Mouse (Mus musculus) midbrain, embryonic 12.5 days (tissue): ENCODE results near the gene Btrc. TPM values are rescaled to one million over a fixed set of nuclear protein-coding genes. Genes with fewer than 3 reads are reported as not detected.
A peak's percentile ranks its signal among the peaks of the same experiment; 100 is the strongest.
"Not testable (repeated sequence)": the region's sequence is repeated elsewhere in the genome, so short reads cannot be mapped to it uniquely, and the experiment has no call there.

ENCODE experiments used
- ATAC-seq: fragments of 200-750 bp; cut with Nextera tagmentation; 2 replicates; pipeline ENCODE4 v1.8.0; 2017; ENCODE audit warnings: low read depth, moderate TSS enrichment, moderate library complexity; ENCODE audit not compliant: low FRiP score
- H3K27ac ChIP-seq: fragments of 300-500 bp; sonication (generic); replicated peaks from 2 replicates; pipeline ENCODE4 v1.5.1; 2016; ENCODE audit warnings: mild to moderate bottlenecking
- H3K27me3 ChIP-seq: fragments of 300-500 bp; sonication (generic); 2 replicates; pipeline ENCODE4 v1.6.1; 2016; ENCODE audit warnings: mild to moderate bottlenecking
- H3K36me3 ChIP-seq: fragments of 300-500 bp; sonication (generic); 2 replicates; pipeline ENCODE4 v1.6.1; 2016
- H3K4me1 ChIP-seq: fragments of 300-500 bp; sonication (generic); 2 replicates; pipeline ENCODE4 v1.6.1; 2016
- H3K4me2 ChIP-seq: fragments of 300-500 bp; sonication (generic); replicated peaks from 2 replicates; pipeline ENCODE4 v1.6.1; 2016; ENCODE audit warnings: mild to moderate bottlenecking, moderate library complexity
- H3K4me3 ChIP-seq: fragments of 300-500 bp; sonication (generic); 2 replicates; pipeline ENCODE4 v1.5.1; 2016; ENCODE audit warnings: mild to moderate bottlenecking
- H3K9ac ChIP-seq: fragments of 300-500 bp; sonication (generic); replicated peaks from 2 replicates; pipeline ENCODE4 v1.6.1; 2016; ENCODE audit warnings: mild to moderate bottlenecking, moderate library complexity
- H3K9me3 ChIP-seq: fragments of 300-500 bp; sonication (generic); 2 replicates; pipeline ENCODE4 v1.6.1; 2016; ENCODE audit warnings: mild to moderate bottlenecking
- WGBS: fragments of 180-500 bp; shearing (Covaris S2); methylation state at CpG from one replicate; pipeline ENCODE4 v1.1.7; 2016; 5-methylcytosine and 5-hydroxymethylcytosine counted together
- polyA plus RNA-seq: library from polyadenylated mRNA; unstranded; fragments of >200 nt; fragmentation: Nextera tagmentation; extraction: Ambion mirVana; gene quantifications from 2 replicates; pipeline ENCODE4 v1.2.1, GENCODE M21; 2016

Gene Btrc
- polyA plus RNA-seq, 1 experiment from 2014 or later, result 56.5 TPM

DNA sequence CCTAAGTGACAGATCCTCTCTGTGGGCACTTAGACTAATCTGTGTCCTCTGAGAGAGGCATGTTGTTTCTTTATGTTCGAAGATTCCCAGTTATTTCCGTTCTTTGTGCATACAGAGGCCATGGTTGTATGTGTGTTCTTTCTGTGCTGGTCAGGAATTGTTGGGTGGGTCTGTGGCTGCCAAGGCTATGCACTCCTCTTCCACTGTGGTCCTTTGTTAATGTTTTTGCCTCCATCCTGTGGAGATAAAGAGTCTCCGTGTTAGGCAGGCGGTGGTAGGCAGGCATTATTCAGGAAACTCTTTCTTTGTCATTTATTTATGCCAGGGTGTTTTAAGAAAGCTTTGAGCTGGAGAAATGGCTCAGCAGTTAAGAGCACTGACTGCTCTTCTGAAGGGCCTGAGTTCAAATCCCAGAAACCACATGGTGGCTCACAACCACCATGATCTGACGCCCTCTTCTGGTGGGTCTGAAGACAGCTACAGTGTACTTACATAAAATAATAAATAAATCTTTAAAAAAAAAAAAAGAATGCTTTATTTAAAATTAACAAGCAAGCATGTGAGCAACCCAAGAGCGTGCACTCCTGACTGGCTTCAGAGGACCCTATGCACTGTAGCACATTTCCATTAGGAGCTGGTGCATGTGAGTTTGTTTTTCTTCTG, 67.6 kb downstream of the Btrc start:
- Histone ChIP-seq H3K9ac (no peak overlapping the region), H3K27me3 (no peaks in the 10 kb centered on the region)
- ATAC-seq, result no peak

DNA sequence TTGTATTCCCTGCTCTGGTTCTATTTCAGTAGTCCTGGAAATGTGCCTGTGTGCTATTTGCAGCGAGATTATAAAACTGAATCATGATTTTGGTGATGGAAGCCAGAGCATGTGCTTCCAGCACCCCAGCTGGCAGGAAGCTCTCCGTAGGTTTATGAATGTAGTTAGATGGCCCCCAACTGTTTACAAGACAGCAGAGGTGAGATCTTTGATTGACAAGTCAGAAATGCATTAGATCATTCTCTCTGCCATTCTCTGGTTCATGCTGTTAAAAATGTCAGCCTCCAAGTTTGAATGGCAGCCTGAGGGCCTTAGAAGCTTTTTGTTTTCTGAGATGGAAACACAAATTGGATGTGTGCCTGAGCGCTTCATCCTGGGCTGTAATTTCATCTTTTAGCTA, 68.8 kb downstream of the Btrc start:
- 77% methylated on average over 3 of the region's 3 CpGs for WGBS
- H3K4me1 ChIP-seq, result no peaks in the 10 kb centered on the region
- H3K27me3 ChIP-seq, result peaks cover 2% of the 10 kb centered on the region; the same call in 1 of the 2 replicates
- no peaks in the 10 kb centered on the region for H3K36me3 ChIP-seq
- no peak overlapping the region for H3K4me2 ChIP-seq
- H3K9me3 ChIP-seq, result no peaks in the 10 kb centered on the region
- H3K9ac ChIP-seq, result no peak overlapping the region
- ATAC-seq, result no peak
- H3K27ac ChIP-seq, result no peak overlapping the region
- no peak overlapping the region for H3K4me3 ChIP-seq

More for the DNA sequence above, 67.6 kb downstream of the Btrc start:
- 87% methylated on average over 6 of the region's 6 CpGs for WGBS
- H3K36me3 ChIP-seq, result no peaks in the 10 kb centered on the region
- H3K4me2 ChIP-seq, result no peak overlapping the region
- no peak overlapping the region for H3K27ac ChIP-seq
- H3K4me3 ChIP-seq, result no peak overlapping the region
- H3K9me3 ChIP-seq, result no peaks in the 10 kb centered on the region
- H3K4me1 ChIP-seq, result no peaks in the 10 kb centered on the region

DNA sequence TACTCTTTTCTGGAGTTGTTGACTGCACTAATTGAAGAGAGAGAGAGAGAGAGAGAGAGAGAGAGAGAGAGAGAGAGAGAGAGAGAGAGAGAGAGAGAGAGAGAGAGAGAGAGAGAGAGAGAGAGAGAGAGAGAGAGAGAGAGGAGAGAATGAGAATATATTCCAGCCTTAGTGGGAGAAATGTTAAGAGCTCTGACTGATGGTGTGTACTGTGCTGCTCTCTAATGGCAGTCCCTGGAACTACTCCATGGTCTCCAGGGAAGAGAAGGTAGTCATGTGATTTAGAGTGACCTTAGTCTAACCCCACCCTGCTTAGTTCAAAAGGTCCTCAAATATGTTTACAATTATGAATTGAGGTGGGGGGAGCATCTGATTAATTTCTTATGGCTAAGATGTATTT, 72.5 kb downstream of the Btrc start:
- not testable (repeated sequence) for H3K9me3 ChIP-seq, H3K4me2 ChIP-seq, H3K9ac ChIP-seq, H3K4me3 ChIP-seq, H3K27ac ChIP-seq, H3K27me3 ChIP-seq, ATAC-seq, H3K36me3 ChIP-seq
- H3K4me1 ChIP-seq, result peaks cover 14% of the 10 kb centered on the region

DNA sequence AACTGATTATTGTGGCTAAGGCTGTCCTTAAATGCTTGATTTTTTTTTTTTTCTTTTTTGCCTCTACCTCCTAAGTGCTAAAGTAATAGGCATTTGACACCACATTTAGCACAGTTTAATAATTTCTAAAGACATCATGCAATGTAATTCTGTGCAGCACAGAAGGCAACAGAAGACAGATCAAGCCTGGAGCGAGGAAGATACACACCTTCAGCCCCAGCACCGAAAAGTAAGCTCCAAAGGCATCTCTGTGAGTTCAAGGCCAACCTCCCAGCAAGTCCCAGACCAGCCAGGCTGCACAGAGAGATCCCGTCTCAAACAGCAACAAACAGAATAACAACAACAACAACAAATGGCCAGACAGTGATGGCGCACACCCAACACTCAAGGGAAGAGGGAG, 73.6 kb downstream of the Btrc start:
- Histone ChIP-seq H3K36me3 (no peaks in the 10 kb centered on the region), H3K27ac (no peak overlapping the region)
- 85% methylated on average over 4 of the region's 4 CpGs for WGBS

DNA sequence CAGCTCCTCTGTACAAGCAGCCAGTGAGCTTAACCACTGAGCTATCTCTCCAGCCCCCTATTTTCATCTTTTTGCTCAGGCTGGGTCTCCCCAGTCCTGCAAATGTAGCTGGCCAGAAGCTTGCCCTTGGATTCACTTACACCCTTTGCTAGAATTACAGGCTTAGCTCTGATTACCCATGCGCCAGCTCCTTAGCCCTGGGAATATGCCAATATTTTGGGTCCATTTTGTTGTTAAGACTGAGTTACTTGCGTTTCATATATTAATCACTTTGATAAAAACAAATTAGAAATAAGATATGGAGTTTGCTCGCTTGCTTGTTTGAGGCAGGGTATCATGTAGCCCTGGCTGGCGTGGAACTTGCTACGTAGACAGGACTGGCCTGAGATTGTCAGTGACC, 74.7 kb downstream of the Btrc start:
- H3K27me3 ChIP-seq, result peaks cover 3% of the 10 kb centered on the region; the same call in 1 of the 2 replicates
- no peak overlapping the region for H3K4me3 ChIP-seq
- no peak overlapping the region for H3K27ac ChIP-seq
- peaks cover 18% of the 10 kb centered on the region for H3K4me1 ChIP-seq
- H3K9me3 ChIP-seq, result no peaks in the 10 kb centered on the region
- 95% methylated on average over 5 of the region's 5 CpGs for WGBS
- no peak for ATAC-seq
- H3K4me2 ChIP-seq, result no peak overlapping the region
- H3K9ac ChIP-seq, result no peak overlapping the region
- H3K36me3 ChIP-seq, result no peaks in the 10 kb centered on the region

More for the DNA sequence above, 73.6 kb downstream of the Btrc start:
- H3K27me3 ChIP-seq, result peaks cover 3% of the 10 kb centered on the region; the same call in 1 of the 2 replicates
- no peak overlapping the region for H3K4me2 ChIP-seq
- no peaks in the 10 kb centered on the region for H3K9me3 ChIP-seq
- no peak overlapping the region for H3K9ac ChIP-seq
- peaks cover 18% of the 10 kb centered on the region for H3K4me1 ChIP-seq
- ATAC-seq, result no peak
- H3K4me3 ChIP-seq, result no peak overlapping the region

DNA sequence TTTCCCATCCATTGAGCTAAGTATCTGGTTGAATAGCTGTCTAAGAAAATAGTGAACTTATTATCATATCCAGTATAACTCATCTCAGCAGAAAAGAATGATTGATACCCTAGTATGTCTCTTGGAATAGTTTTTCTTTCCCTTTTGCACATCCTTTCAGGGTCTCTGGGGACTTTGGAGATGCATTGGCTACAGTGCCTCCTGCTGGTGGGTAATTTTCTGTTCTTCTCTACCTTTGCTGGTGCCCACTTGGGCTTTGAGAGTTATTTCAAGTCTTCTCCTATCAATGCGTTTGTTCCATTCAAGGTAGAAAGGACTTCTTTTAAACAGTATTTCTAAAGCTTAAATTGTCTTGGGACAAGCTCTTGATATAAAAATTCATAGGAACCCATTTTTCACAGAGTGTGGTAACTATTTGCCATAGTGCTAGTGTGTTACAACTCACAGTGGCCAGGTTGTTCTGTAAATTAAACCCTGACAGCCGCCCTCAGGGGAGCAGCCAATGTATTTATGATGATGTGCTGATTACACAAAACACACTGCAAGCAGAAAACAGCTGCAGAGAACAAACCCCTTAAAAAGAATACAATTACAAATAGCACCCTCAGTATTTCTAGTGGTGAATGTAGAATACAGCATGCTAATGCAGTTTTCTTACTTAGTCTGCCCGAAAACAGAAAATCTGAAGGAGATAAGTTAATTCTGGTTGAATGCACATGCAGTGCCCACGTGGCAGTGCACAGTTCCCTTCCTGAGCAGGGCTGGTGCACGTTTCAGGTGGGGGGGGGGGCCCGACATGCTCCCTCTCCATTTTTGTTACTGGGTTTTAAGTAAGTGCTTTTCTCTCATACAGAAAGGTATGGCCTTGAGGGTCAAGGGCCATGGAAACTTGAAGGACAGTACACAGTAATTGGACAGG, 75.7 kb downstream of the Btrc start:
- ATAC-seq, result no peak
- Histone ChIP-seq H3K4me1 (peaks cover 18% of the 10 kb centered on the region), H3K4me3 (no peak overlapping the region), H3K27me3 (peaks cover 3% of the 10 kb centered on the region; the same call in 1 of the 2 replicates), H3K9ac (no peak overlapping the region), H3K27ac (no peak overlapping the region), H3K36me3 (no peaks in the 10 kb centered on the region), H3K9me3 (no peaks in the 10 kb centered on the region), H3K4me2 (no peak overlapping the region)
- 75% methylated on average over 6 of the region's 6 CpGs for WGBS

DNA sequence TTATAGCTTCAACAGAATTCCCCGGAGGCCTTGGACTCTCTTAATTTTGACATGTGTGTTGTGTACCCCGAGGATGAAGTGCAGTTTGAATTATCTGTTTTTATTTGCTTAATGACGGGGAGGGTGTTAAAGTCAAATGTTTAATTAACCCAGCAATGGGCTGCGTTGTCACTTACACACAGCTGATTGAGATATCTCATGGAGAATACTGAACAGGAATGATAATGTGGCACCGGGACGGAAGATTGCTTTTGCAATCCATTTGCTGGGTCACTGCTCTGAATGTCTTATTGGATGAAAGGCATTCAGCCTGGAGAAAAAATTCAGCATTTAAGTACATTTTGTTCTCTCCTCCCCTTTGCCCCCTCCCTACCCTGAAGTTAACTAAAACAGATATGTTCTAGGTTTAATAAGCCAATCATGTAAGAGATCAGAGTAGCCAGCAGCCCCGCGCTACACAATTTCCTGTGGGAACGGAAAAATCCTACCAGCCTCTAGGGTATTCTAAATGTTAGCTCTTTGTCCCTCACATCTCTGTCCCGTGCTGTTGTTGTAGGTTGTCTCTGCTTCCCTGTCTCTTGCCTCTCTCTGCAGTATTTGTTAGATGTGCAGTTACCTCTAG, 77.1 kb downstream of the Btrc start:
- H3K27ac ChIP-seq, result peak overlapping the region; percentile 56
- ATAC-seq, result no peak

DNA sequence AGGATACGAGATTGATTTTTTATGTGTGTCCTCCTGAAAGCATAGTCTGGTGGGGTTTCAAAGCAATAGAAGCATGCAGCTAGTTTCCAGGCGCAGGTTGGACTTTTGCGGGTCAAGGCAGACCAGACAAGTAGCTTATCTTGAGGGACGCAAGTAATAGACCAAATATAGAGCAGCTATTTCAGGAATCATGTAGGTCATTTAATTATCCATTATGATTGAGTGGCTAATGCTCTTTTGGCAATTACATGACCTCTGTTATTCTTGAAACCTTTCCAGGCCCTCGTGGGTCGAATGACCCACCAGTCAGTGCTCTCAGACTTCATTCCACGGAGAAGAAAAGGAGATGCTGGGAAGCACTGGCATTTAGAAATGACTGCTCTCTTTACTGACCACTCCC, 78.2 kb downstream of the Btrc start:
- 47% methylated on average over 7 of the region's 7 CpGs for WGBS
- Histone ChIP-seq H3K27me3 (peaks cover 3% of the 10 kb centered on the region; the same call in 1 of the 2 replicates), H3K9me3 (no peaks in the 10 kb centered on the region)

More for the DNA sequence above, 77.1 kb downstream of the Btrc start:
- no peak overlapping the region for H3K4me3 ChIP-seq
- 35% methylated on average over 10 of the region's 10 CpGs for WGBS
- no peaks in the 10 kb centered on the region for H3K9me3 ChIP-seq
- H3K27me3 ChIP-seq, result peaks cover 3% of the 10 kb centered on the region; the same call in 1 of the 2 replicates
- no peak overlapping the region for H3K4me2 ChIP-seq
- no peak overlapping the region for H3K9ac ChIP-seq
- H3K36me3 ChIP-seq, result no peaks in the 10 kb centered on the region
- H3K4me1 ChIP-seq, result peaks cover 21% of the 10 kb centered on the region

DNA sequence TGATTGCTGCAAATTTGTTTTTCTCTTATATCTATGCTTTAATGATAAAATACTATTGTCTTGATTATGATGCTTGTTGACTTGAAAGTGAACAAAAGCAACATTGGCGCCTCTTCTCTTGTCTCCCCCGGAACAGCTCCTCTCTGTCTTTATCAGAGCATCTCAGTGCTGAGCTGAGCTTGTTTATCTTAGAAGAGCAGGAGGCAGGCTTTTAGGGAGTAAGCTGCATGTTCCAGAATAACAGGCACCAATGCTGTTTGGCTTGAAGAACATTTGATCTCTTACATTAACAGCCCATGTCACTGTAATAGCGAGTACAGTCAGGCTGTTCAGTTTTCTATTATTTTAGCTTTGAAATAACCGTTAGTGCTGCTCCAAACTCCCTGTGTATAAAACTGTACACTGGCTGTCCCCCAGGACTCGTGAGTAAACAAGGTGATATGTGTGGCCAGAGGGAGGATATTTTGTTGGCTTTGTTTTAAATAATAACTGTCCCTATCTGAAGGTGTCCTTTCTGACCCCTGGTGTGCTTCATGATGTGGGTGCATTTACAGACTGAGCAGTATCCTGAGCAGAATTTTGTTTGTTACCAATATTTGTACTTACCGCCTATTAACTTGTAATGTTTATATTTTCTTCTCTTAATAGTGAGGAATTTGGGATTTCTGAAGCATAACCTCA, 81.9 kb downstream of the Btrc start:
- ATAC-seq, result no peak
- H3K36me3 ChIP-seq, result no peaks in the 10 kb centered on the region
- WGBS, result 72% methylated on average over 6 of the region's 6 CpGs
- H3K9me3 ChIP-seq, result no peaks in the 10 kb centered on the region
- peaks cover 30% of the 10 kb centered on the region for H3K4me1 ChIP-seq
- H3K27ac ChIP-seq, result peak overlapping the region; percentile 46; the same call in 1 of the 2 replicates
- H3K27me3 ChIP-seq, result peaks cover 5% of the 10 kb centered on the region; the same call in 1 of the 2 replicates
- H3K9ac ChIP-seq, result no peak overlapping the region
- no peak overlapping the region for H3K4me2 ChIP-seq
- H3K4me3 ChIP-seq, result no peak overlapping the region

More for the DNA sequence above, 78.2 kb downstream of the Btrc start:
- H3K27ac ChIP-seq, result no peak overlapping the region
- H3K36me3 ChIP-seq, result no peaks in the 10 kb centered on the region
- peaks cover 27% of the 10 kb centered on the region for H3K4me1 ChIP-seq
- H3K4me3 ChIP-seq, result no peak overlapping the region
- H3K4me2 ChIP-seq, result no peak overlapping the region
- no peak overlapping the region for H3K9ac ChIP-seq
- ATAC-seq, result no peak

DNA sequence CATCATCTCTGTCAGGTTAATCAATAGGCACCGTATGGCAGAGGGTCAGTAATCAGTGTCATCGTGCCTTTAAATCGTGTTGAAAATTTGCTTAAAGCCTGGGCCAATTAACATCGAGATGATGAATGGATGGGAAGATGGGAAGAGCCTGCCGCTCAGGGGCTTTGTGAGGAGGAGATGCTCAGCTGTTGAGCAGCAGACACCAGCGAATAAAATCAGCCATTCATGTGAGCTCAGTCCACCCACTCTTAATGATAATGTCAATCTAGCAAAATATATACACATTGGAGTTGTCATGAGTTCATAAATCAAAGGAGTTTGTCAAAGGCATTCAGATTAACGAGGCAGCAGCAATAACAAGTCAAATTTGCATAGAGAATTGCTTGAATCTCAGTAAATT, 83.1 kb downstream of the Btrc start:
- no peak overlapping the region for H3K9ac ChIP-seq
- H3K36me3 ChIP-seq, result no peaks in the 10 kb centered on the region
- peak overlapping the region; percentile 46 for H3K27ac ChIP-seq
- peaks cover 22% of the 10 kb centered on the region for H3K4me1 ChIP-seq
- H3K27me3 ChIP-seq, result peaks cover 5% of the 10 kb centered on the region; the same call in 1 of the 2 replicates
- 0 out of 2 replicates have a peak overlapping the region, but pooled peaks have one; percentile 7 for H3K4me2 ChIP-seq
- no peak for ATAC-seq
- no peak overlapping the region for H3K4me3 ChIP-seq
- 54% methylated on average over 7 of the region's 7 CpGs for WGBS
- H3K9me3 ChIP-seq, result no peaks in the 10 kb centered on the region

DNA sequence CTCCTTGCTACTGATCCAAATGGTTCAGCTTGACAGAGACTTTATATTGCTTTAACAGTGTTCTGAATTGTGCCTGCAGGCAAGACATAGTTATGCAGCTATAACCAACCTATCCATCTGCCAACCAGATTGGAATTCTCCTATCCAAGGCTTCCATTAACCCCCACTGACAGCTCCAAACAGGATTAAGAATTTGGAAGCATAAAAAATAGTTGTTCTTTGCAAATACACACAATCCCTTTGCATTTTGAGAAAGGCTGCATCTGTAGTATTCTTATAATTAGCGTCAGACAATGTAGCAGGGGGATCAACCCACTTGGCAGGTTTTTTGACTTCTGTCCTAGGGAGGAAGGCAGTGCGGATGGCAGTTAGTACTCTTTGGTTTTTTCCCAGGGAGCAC, 83.7 kb downstream of the Btrc start:
- no peaks in the 10 kb centered on the region for H3K36me3 ChIP-seq
- H3K9me3 ChIP-seq, result no peaks in the 10 kb centered on the region
- H3K27me3 ChIP-seq, result peaks cover 8% of the 10 kb centered on the region
- 0 out of 2 replicates have a peak overlapping the region, but pooled peaks have one; percentile 6 for H3K27ac ChIP-seq
- peaks cover 19% of the 10 kb centered on the region for H3K4me1 ChIP-seq
- no peak overlapping the region for H3K9ac ChIP-seq
- WGBS, result 74% methylated on average over 2 of the region's 2 CpGs
- no peak for ATAC-seq
- H3K4me3 ChIP-seq, result no peak overlapping the region
- no peak overlapping the region for H3K4me2 ChIP-seq
